Mouse (Mus musculus) heart, postnatal 14 days (tissue): ENCODE measurements around the gene Sorl1. TPM values are rescaled to one million over a fixed set of nuclear protein-coding genes. Genes with fewer than 3 reads are reported as not detected.

Source experiments
- DNase-seq, 2 experiments: peaks; one replicate each; pipeline ENCODE4 v3.0.0; 2021 to 2022
- intact Hi-C: fragments of 180-260 bp; cut with DNase I; formaldehyde crosslinking; loops from one replicate; pipeline ENCODE4 v1.15.1; 2025
- total RNA-seq, 2 experiments: library from RNA; stranded (reverse); gene quantifications; 2 replicates each; pipeline ENCODE4 v1.2.3; 2021

Gene Sorl1
- total RNA-seq, 2 experiments from 2014 or later, result 10.2 to 11.3 TPM

- intact Hi-C loops, result no loop called here
- DNase-seq, result peak; percentile 27 to 56
Observed at GRCm38 (mm10) chr9:42028807-42029206, 95.3 kb downstream of the Sorl1 start.

- intact Hi-C loops, result no loop called here
- no peak for DNase-seq
Observed at GRCm38 (mm10) chr9:42024257-42024656, 99.8 kb downstream of the Sorl1 start.

GRCm38 (mm10) chr9:42023383-42023782 is 100.7 kb downstream of the Sorl1 start:
- DNase-seq, result no peak
- intact Hi-C loops, result no loop called here

- DNase-seq, result no peak
- intact Hi-C loops, result no loop called here
Observed at GRCm38 (mm10) chr9:42022318-42022717, 101.8 kb downstream of the Sorl1 start.

GRCm38 (mm10) chr9:42019308-42020031 is 104.6 kb downstream of the Sorl1 start:
- no peak for DNase-seq
- intact Hi-C loops, result no loop called here

GRCm38 (mm10) chr9:42008501-42008900 is 115.6 kb downstream of the Sorl1 start:
- DNase-seq, result no peak

GRCm38 (mm10) chr9:42005101-42005500 is 119.0 kb downstream of the Sorl1 start:
- intact Hi-C loops, result no loop called here
- DNase-seq, result no peak

More at GRCm38 (mm10) chr9:42008501-42008900, 115.6 kb downstream of the Sorl1 start:
- intact Hi-C loops, result no loop called here

GRCm38 (mm10) chr9:42004140-42004539 is 120.0 kb downstream of the Sorl1 start:
- intact Hi-C loops, result loop anchor here (5.0 kb wide), 1 partner anchor 118 kb away; the partner anchor contains the start of gene Sorl1
- DNase-seq, result no peak

- intact Hi-C loops, result loop anchor here (1.0 to 10.0 kb wide), 3 partner anchors 123 to 275 kb away; partner anchors contain the start of gene Sorl1
Observed at GRCm38 (mm10) chr9:41999498-42000473, 124.3 kb downstream of the Sorl1 start.

GRCm38 (mm10) chr9:41995278-41995677 is 128.8 kb downstream of the Sorl1 start:
- intact Hi-C loops, result loop anchor here (10.0 kb wide), 1 partner anchor 280 kb away; no protein-coding TSS in a partner anchor
- no peak for DNase-seq

More at GRCm38 (mm10) chr9:41999498-42000473, 124.3 kb downstream of the Sorl1 start:
- DNase-seq, result peak; percentile 33 to 59

GRCm38 (mm10) chr9:41993821-41994220 is 130.3 kb downstream of the Sorl1 start:
- intact Hi-C loops, result loop anchor here (10.0 kb wide), 1 partner anchor 281 kb away; no protein-coding TSS in a partner anchor
- DNase-seq, result no peak

- DNase-seq, result no peak
- intact Hi-C loops, result loop anchor here (10.0 kb wide), 1 partner anchor 282 kb away; no protein-coding TSS in a partner anchor
Observed at GRCm38 (mm10) chr9:41992841-41993240, 131.3 kb downstream of the Sorl1 start.

- no peak for DNase-seq
- intact Hi-C loops, result no loop called here
Observed at GRCm38 (mm10) chr9:41985636-41986035, 138.5 kb downstream of the Sorl1 start.

GRCm38 (mm10) chr9:41985052-41985451 is 139.0 kb downstream of the Sorl1 start:
- intact Hi-C loops, result no loop called here
- no peak for DNase-seq

GRCm38 (mm10) chr9:41984306-41984705 is 139.8 kb downstream of the Sorl1 start:
- no peak for DNase-seq
- intact Hi-C loops, result no loop called here

GRCm38 (mm10) chr9:41983286-41983685 is 140.8 kb downstream of the Sorl1 start:
- no peak for DNase-seq
- intact Hi-C loops, result no loop called here

- no peak for DNase-seq
- intact Hi-C loops, result no loop called here
Observed at GRCm38 (mm10) chr9:41982760-41983159, 141.3 kb downstream of the Sorl1 start.

GRCm38 (mm10) chr9:41982023-41982422 is 142.1 kb downstream of the Sorl1 start:
- no peak for DNase-seq
- intact Hi-C loops, result no loop called here

- DNase-seq, result no peak
- intact Hi-C loops, result no loop called here
Observed at GRCm38 (mm10) chr9:41981306-41981705, 142.8 kb downstream of the Sorl1 start.

GRCm38 (mm10) chr9:41980796-41981195 is 143.3 kb downstream of the Sorl1 start:
- intact Hi-C loops, result no loop called here
- no peak for DNase-seq

- peak; percentile 15 to 37 for DNase-seq
- intact Hi-C loops, result no loop called here
Observed at GRCm38 (mm10) chr9:41978366-41978765, 145.7 kb downstream of the Sorl1 start.
